Mouse (Mus musculus) midbrain, postnatal 0 days (tissue): Measurements from ENCODE around the gene Lyrm7. TPM values are rescaled to one million over a fixed set of nuclear protein-coding genes. Genes with fewer than 3 reads are reported as not detected.

Experiments
- ATAC-seq: fragments of 200-750 bp; cut with Nextera tagmentation; 2 replicates; pipeline ENCODE4 v1.8.0; 2017; ENCODE audit warnings: moderate number of reproducible peaks, mild to moderate bottlenecking, moderate TSS enrichment, moderate library complexity; ENCODE audit not compliant: low FRiP score
- DNase-seq: peaks from one replicate; pipeline ENCODE4 v3.0.0-alpha.2; 2015; ENCODE audit warnings: low spot score
- H3K27ac ChIP-seq: fragments of 300-500 bp; sonication (generic); 2 replicates; pipeline ENCODE4 v1.5.1; 2014; ENCODE audit warnings: low read depth, mild to moderate bottlenecking, low read length, mixed read lengths
- H3K27me3 ChIP-seq: fragments of 300-500 bp; sonication (generic); 2 replicates; pipeline ENCODE4 v1.6.1; 2014; ENCODE audit warnings: low read length, control low read depth, mixed read lengths; ENCODE audit not compliant: insufficient read depth
- H3K36me3 ChIP-seq: fragments of 300-500 bp; sonication (generic); 2 replicates; pipeline ENCODE4 v1.6.1; 2014; ENCODE audit warnings: low read length, control low read depth, mixed read lengths; ENCODE audit not compliant: insufficient read depth
- H3K4me1 ChIP-seq: fragments of 300-500 bp; sonication (generic); 2 replicates; pipeline ENCODE4 v1.6.1; 2014; ENCODE audit warnings: mild to moderate bottlenecking, control low read depth, antibody characterized with exemption, low read length, mixed read lengths; ENCODE audit not compliant: insufficient read depth
- H3K4me2 ChIP-seq: fragments of 300-500 bp; sonication (generic); 2 replicates; pipeline ENCODE4 v1.6.1; 2014; ENCODE audit warnings: low read depth, mild to moderate bottlenecking, low read length, mixed read lengths; ENCODE audit not compliant: poor library complexity, severe bottlenecking
- H3K4me3 ChIP-seq: fragments of 300-500 bp; sonication (generic); 2 replicates; pipeline ENCODE4 v1.5.1; 2014; ENCODE audit warnings: low read depth, mild to moderate bottlenecking, low read length, moderate library complexity
- H3K9ac ChIP-seq: fragments of 300-500 bp; sonication (generic); replicated peaks from 2 replicates; pipeline ENCODE4 v1.6.1; 2014; ENCODE audit warnings: mild to moderate bottlenecking, low read length, moderate library complexity, mixed read lengths; ENCODE audit not compliant: poor library complexity, severe bottlenecking
- H3K9me3 ChIP-seq: fragments of 300-500 bp; sonication (generic); 2 replicates; pipeline ENCODE4 v1.6.1; 2016; ENCODE audit warnings: low read length, control low read depth
- CTCF ChIP-seq: IDR thresholded peaks from 2 replicates; pipeline ENCODE4 v1.5.1; 2016; ENCODE audit warnings: antibody characterized with exemption, mild to moderate bottlenecking
- WGBS: fragments of 180-500 bp; shearing (Covaris S2); extraction: QIAGEN DNeasy Blood & Tissue Kit; methylation state at CpG from one replicate; pipeline ENCODE4 v1.1.7; 2014; 5-methylcytosine and 5-hydroxymethylcytosine counted together
- polyA plus RNA-seq: library from polyadenylated mRNA; unstranded; fragments of >200 nt; fragmentation: Nextera tagmentation; extraction: Ambion mirVana; gene quantifications from 2 replicates; pipeline ENCODE4 v1.2.1, GENCODE M21; 2015
- total RNA-seq: library from RNA; depleted of rRNA; stranded (reverse); fragments of >200 nt; gene quantifications from 2 replicates; pipeline ENCODE4 v1.2.3, GENCODE M21; 2014

Lyrm7 gene
- total and polyA plus RNA-seq, 2 experiments from 2014 or later: 3.2 to 8.8 TPM

GRCm38 (mm10) chr11:54885406-54885805 lies 24.7 kb upstream of the Lyrm7 start:
- WGBS: 93% methylated on average over 2 of the region's 2 CpGs
- Histone ChIP-seq H3K36me3 (no peaks in the 10 kb centered on the region), H3K4me1 (no peaks in the 10 kb centered on the region), H3K4me3 (no peak overlapping the region), H3K9me3 (no peaks in the 10 kb centered on the region), H3K9ac (no peak overlapping the region), H3K27ac (no peak overlapping the region), H3K4me2 (no peak overlapping the region), H3K27me3 (no peaks in the 10 kb centered on the region)
- DNase-seq (no peak), ATAC-seq (no peak)
- TF ChIP-seq CTCF: no peak

GRCm38 (mm10) chr11:54884937-54885336 lies 24.2 kb upstream of the Lyrm7 start:
- ATAC-seq: no peak
- TF ChIP-seq CTCF: no peak
- Histone ChIP-seq H3K9me3 (no peaks in the 10 kb centered on the region), H3K27me3 (no peaks in the 10 kb centered on the region), H3K4me3 (no peak overlapping the region), H3K36me3 (no peaks in the 10 kb centered on the region), H3K9ac (no peak overlapping the region), H3K4me1 (no peaks in the 10 kb centered on the region), H3K27ac (no peak overlapping the region), H3K4me2 (no peak overlapping the region)
- WGBS: 28% methylated on average over 4 of the region's 5 CpGs
- peak; percentile 26 for DNase-seq

- H3K9me3 ChIP-seq: no peaks in the 10 kb centered on the region
- no peak overlapping the region for H3K27ac ChIP-seq
- no peaks in the 10 kb centered on the region for H3K27me3 ChIP-seq
- ATAC-seq: no peak
- no peak overlapping the region for H3K4me3 ChIP-seq
- no peak overlapping the region for H3K4me2 ChIP-seq
- DNase-seq: no peak
- H3K4me1 ChIP-seq: no peaks in the 10 kb centered on the region
- WGBS: 76% methylated on average over 5 of the region's 5 CpGs
- H3K36me3 ChIP-seq: no peaks in the 10 kb centered on the region
- no peak for TF ChIP-seq CTCF
- no peak overlapping the region for H3K9ac ChIP-seq
Observed at GRCm38 (mm10) chr11:54884197-54884828, 23.6 kb upstream of the Lyrm7 start.

- ATAC-seq (no peak), DNase-seq (no peak)
- no peak overlapping the region for H3K4me2 ChIP-seq
- H3K27ac ChIP-seq: no peak overlapping the region
- TF ChIP-seq CTCF: no peak
- H3K9ac ChIP-seq: no peak overlapping the region
- WGBS: 44% methylated on average over 8 of the region's 8 CpGs
- no peaks in the 10 kb centered on the region for H3K27me3 ChIP-seq
- H3K36me3 ChIP-seq: no peaks in the 10 kb centered on the region
- no peak overlapping the region for H3K4me3 ChIP-seq
- H3K9me3 ChIP-seq: no peaks in the 10 kb centered on the region
- no peaks in the 10 kb centered on the region for H3K4me1 ChIP-seq
Observed at GRCm38 (mm10) chr11:54882671-54883070, 22.0 kb upstream of the Lyrm7 start.

GRCm38 (mm10) chr11:54881051-54881474 lies 20.3 kb upstream of the Lyrm7 start:
- TF ChIP-seq CTCF: no peak
- Histone ChIP-seq H3K27ac (no peak overlapping the region), H3K4me1 (no peaks in the 10 kb centered on the region), H3K9ac (no peak overlapping the region), H3K9me3 (no peaks in the 10 kb centered on the region), H3K27me3 (no peaks in the 10 kb centered on the region), H3K4me2 (no peak overlapping the region), H3K4me3 (no peak overlapping the region), H3K36me3 (no peaks in the 10 kb centered on the region)
- DNase-seq: no peak
- 14% methylated on average over 2 of the region's 2 CpGs for WGBS
- ATAC-seq: no peak

- Histone ChIP-seq H3K36me3 (no peaks in the 10 kb centered on the region), H3K4me3 (no peak overlapping the region), H3K27me3 (no peaks in the 10 kb centered on the region), H3K9me3 (no peaks in the 10 kb centered on the region), H3K4me1 (no peaks in the 10 kb centered on the region), H3K27ac (no peak overlapping the region), H3K9ac (no peak overlapping the region), H3K4me2 (no peak overlapping the region)
- WGBS: 79% methylated on average over 10 of the region's 10 CpGs
- ATAC-seq: no peak
- no peak for TF ChIP-seq CTCF
- no peak for DNase-seq
Observed at GRCm38 (mm10) chr11:54879922-54880321, 19.2 kb upstream of the Lyrm7 start.
